In the genomic region with DNA sequence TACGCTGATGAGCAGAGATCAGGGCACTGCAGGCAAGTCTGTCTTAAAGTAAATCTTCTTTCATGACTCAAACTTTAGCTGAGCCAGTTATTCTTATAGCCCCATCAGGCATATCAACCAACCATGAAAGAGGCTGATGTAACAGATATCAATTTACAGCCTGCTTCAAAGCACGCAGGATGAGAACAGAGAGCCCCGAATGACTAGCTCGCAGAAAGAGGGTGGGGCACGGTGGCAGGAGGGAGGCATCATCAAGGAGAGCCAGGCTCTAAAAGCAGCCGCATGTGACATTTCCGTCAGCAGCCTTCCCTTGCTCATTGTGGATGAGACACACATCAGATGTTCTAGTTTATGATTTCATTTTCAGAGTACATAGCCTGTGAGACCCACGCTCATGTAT, we compare ENCODE assay signal across 9 mouse cellular contexts. TPM values are rescaled to one million over a fixed set of nuclear protein-coding genes. Genes with fewer than 3 reads are reported as not detected.
DNase-seq lines count a peak whose midpoint lies in the region; ATAC-seq and TF ChIP-seq lines count a peak whose summit lies in the region.
"Had no signal": no experiment of that assay in that cellular context is flagged by ENCODE, and none has a peak within 500 bp of the region (broad histone marks: within the 10 kb centered on the region; RNA-seq: fewer than 3 reads in every experiment).

No protein-coding gene starts in this region.

- DNase-seq in kidney, adult 18-20 months = no peak
- DNase-seq in MN1 (ENCODE audit: low spot score) = peak; percentile 69
- DNase-seq in retina, postnatal 1 day = peak; percentile 18
- DNase-seq in cerebellum, adult 2 months = no peak
- DNase-seq in cerebellum, adult 9-10 months = no peak

- ATAC-seq in kidney, embryonic 16.5 days (ENCODE audit: low FRiP score, low TSS enrichment) = peak; percentile 78
- peak; percentile 91 for ATAC-seq in inflammation-experienced regulatory T-cells, adult 6 months
- no peak for ATAC-seq in cerebellum, adult (ENCODE audit: insufficient number of reproducible peaks, low FRiP score, low TSS enrichment)

- no peaks in the 10 kb centered on the region for H3K36me3 ChIP-seq in kidney, embryonic 16.5 days (ENCODE audit: insufficient read depth, low read length)

- no peaks in the 10 kb centered on the region for H3K9me3 ChIP-seq in kidney, embryonic 16.5 days (ENCODE audit: low read length)

- H3K4me3 ChIP-seq in kidney, embryonic 16.5 days (ENCODE audit: low read length) = no peak overlapping the region
- H3K4me3 ChIP-seq in cerebellum, adult 2 months (replicated peaks; ENCODE audit: insufficient read depth, low read depth, low read length) = no peak overlapping the region

- no peak for TF ChIP-seq POLR2A in cerebellum, adult 2 months (IDR thresholded peaks at IDR 0.05; ENCODE audit: borderline replicate concordance, insufficient read depth, low read length)

- H3K4me1 ChIP-seq in kidney, embryonic 16.5 days (ENCODE audit: insufficient read depth, low read length) = no peaks in the 10 kb centered on the region; the same call in 1 of the 2 replicates
- H3K4me1 ChIP-seq in cerebellum, adult 2 months (ENCODE audit: control insufficient read depth, insufficient read depth, low read length) = no peaks in the 10 kb centered on the region

- H3K9ac ChIP-seq in kidney, embryonic 16.5 days (replicated peaks; ENCODE audit: low read length) = no peak overlapping the region
- H3K9ac ChIP-seq: liver, embryonic 14.5 days had no signal

- H3K4me2 ChIP-seq in kidney, embryonic 16.5 days (replicated peaks; ENCODE audit: low read depth, low read length) = peak overlapping the region; percentile 14

- TF ChIP-seq CTCF in cerebellum, adult 2 months (IDR thresholded peaks at IDR 0.05; ENCODE audit: borderline replicate concordance, insufficient read depth, low read depth, low read length) = no peak

- 15% methylated on average over 8 of the region's 8 CpGs for WGBS in kidney, embryonic 16.5 days
- WGBS in cerebellum, adult 2 months = 60% methylated on average over 8 of the region's 8 CpGs

- no peak overlapping the region for H3K27ac ChIP-seq in kidney, embryonic 16.5 days (ENCODE audit: low read length)
- no peak overlapping the region for H3K27ac ChIP-seq in cerebellum, adult 2 months (ENCODE audit: insufficient read depth, low read length)
- H3K27ac ChIP-seq: liver, embryonic 14.5 days had no signal

- H3K27me3 ChIP-seq in kidney, embryonic 16.5 days (ENCODE audit: insufficient read depth, low read length) = no peaks in the 10 kb centered on the region
- no peaks in the 10 kb centered on the region for H3K27me3 ChIP-seq in cerebellum, adult 2 months (ENCODE audit: control insufficient read depth, insufficient read depth, low read length)

RNA-seq across cellular contexts. Expression of a gene that starts 22.3 kb away (rescaled TPM):
- 44.0 and 48.7 TPM in 2 replicates for polyA plus RNA-seq in kidney, embryonic 16.5 days (2015; fragmentation: Nextera tagmentation; extraction: Ambion mirVana)
- polyA plus RNA-seq in inflammation-experienced regulatory T-cells, adult 6 months (2017; shearing (Covaris generic)) = 1 to 10 TPM; 5.7 to 9.9 (median 7.0) TPM
- 29.9 and 31.9 TPM in 2 replicates for polyA plus RNA-seq in cerebellum, adult 2 months (2012; rRNA removed)

Comparison
In these comparisons a context has a peak if more than half of its experiments do, and no peak if none do; other contexts are left out.
1. DNase-seq: peak in MN1 (single experiment) and retina, postnatal 1 day (single experiment); none in kidney, adult 18-20 months (single experiment), cerebellum, adult 2 months (0 of 2) and cerebellum, adult 9-10 months (single experiment).